In the genomic region with DNA sequence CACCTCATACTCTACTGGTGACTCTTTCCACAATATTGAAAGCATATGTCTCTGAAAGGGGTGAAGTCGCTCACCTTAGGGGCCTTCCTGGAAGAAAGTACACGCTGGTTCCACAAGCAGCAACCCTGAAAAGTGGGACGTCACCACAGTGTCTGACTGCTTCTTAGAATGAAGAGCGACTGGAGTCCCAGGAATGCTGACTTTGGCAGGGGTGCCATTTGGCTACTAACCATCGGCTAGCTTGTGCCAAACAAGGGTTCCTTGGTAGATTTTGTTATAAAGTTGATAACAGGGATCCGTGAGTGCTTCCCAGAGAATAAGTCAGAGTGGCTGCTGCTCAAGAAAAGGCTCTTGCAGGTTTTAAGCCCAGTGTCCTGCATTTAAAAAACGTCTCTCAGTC, we compare ENCODE assay signal across 9 mouse cellular contexts. TPM values are rescaled to one million over a fixed set of nuclear protein-coding genes. Genes with fewer than 3 reads are reported as not detected.
DNase-seq lines count a peak whose midpoint lies in the region; ATAC-seq and TF ChIP-seq lines count a peak whose summit lies in the region.
"Had no signal": no experiment of that assay in that cellular context is flagged by ENCODE, and none has a peak within 500 bp of the region (broad histone marks: within the 10 kb centered on the region; RNA-seq: fewer than 3 reads in every experiment).

No protein-coding gene starts in this region.

- peak overlapping the region; percentile 67; the same call in 1 of the 2 replicates for H3K4me2 ChIP-seq in lung, embryonic 14.5 days
- H3K4me2 ChIP-seq in embryonic facial prominence, embryonic 11.5 days (ENCODE audit: low read depth, low read length): peak overlapping the region; percentile 20; the same call in 1 of the 2 replicates
- peak overlapping the region; percentile 37 for H3K4me2 ChIP-seq in limb, embryonic 12.5 days

- no peak for ATAC-seq in lung, embryonic 14.5 days (ENCODE audit: insufficient read depth)
- no peak for ATAC-seq in embryonic facial prominence, embryonic 11.5 days (replicated peaks; ENCODE audit: insufficient number of reproducible peaks, low FRiP score, low TSS enrichment, low read depth)
- ATAC-seq in limb, embryonic 12.5 days (ENCODE audit: insufficient number of reproducible peaks, insufficient read depth, low FRiP score, low TSS enrichment, low read depth): no peak
- ATAC-seq in CD4-positive, CD25-positive, alpha-beta regulatory T cell, adult 4 months: no peak

- no peak overlapping the region for H3K4me3 ChIP-seq in lung, embryonic 14.5 days (ENCODE audit: low read depth, low read length)
- no peak overlapping the region for H3K4me3 ChIP-seq in embryonic facial prominence, embryonic 11.5 days (ENCODE audit: low read depth, low read length)
- H3K4me3 ChIP-seq in limb, embryonic 12.5 days (replicated peaks): no peak overlapping the region
- H3K4me3 ChIP-seq: hindbrain, embryonic 10.5 days had no signal

- no peak for DNase-seq in lung, embryonic 14.5 days
- DNase-seq in lung, postnatal 14 days: no peak
- DNase-seq in embryonic facial prominence, embryonic 11.5 days (ENCODE audit: low spot score): no peak
- peak; percentile 41 to 69 for DNase-seq in heart, adult 9 months (ENCODE audit: low spot score in 2 of 2)
- no peak for DNase-seq in left cerebral cortex, adult 9 months (ENCODE audit: low spot score in 2 of 2)
- DNase-seq: right cerebral cortex, postnatal 25 days had no signal

- peak overlapping the region; percentile 20; the same call in 1 of the 2 replicates for H3K27ac ChIP-seq in lung, embryonic 14.5 days (ENCODE audit: low read depth)
- 0 out of 2 replicates have a peak overlapping the region, but pooled peaks have one; percentile 38 for H3K27ac ChIP-seq in embryonic facial prominence, embryonic 11.5 days (replicated peaks; ENCODE audit: low read depth, low read length)
- H3K27ac ChIP-seq in limb, embryonic 12.5 days: peak overlapping the region; percentile 53; the same call in 1 of the 2 replicates
- H3K27ac ChIP-seq: hindbrain, embryonic 10.5 days had no signal

- no peak overlapping the region for H3K9ac ChIP-seq in lung, embryonic 14.5 days
- H3K9ac ChIP-seq in embryonic facial prominence, embryonic 11.5 days (replicated peaks; ENCODE audit: low read length): peak overlapping the region; percentile 25; the same call in 1 of the 2 replicates
- H3K9ac ChIP-seq in limb, embryonic 12.5 days (replicated peaks): no peak overlapping the region

- no peaks in the 10 kb centered on the region for H3K9me3 ChIP-seq in lung, embryonic 14.5 days (ENCODE audit: low read depth, low read length)
- H3K9me3 ChIP-seq in embryonic facial prominence, embryonic 11.5 days (replicated peaks; ENCODE audit: control insufficient read depth, low read length): no peaks in the 10 kb centered on the region
- no peaks in the 10 kb centered on the region for H3K9me3 ChIP-seq in limb, embryonic 12.5 days
- H3K9me3 ChIP-seq: hindbrain, embryonic 10.5 days had no signal

- peaks cover 17% of the 10 kb centered on the region for H3K4me1 ChIP-seq in lung, embryonic 14.5 days (ENCODE audit: insufficient read depth)
- peaks cover 7% of the 10 kb centered on the region; the same call in 1 of the 2 replicates for H3K4me1 ChIP-seq in embryonic facial prominence, embryonic 11.5 days (ENCODE audit: control insufficient read depth, insufficient read depth, low read length)
- H3K4me1 ChIP-seq in limb, embryonic 12.5 days (replicated peaks): peaks cover 75% of the 10 kb centered on the region

- H3K27me3 ChIP-seq in lung, embryonic 14.5 days (ENCODE audit: insufficient read depth, low read length): no peaks in the 10 kb centered on the region
- H3K27me3 ChIP-seq in embryonic facial prominence, embryonic 11.5 days (ENCODE audit: control insufficient read depth, insufficient read depth, low read length): no peaks in the 10 kb centered on the region
- peaks cover 48% of the 10 kb centered on the region for H3K27me3 ChIP-seq in limb, embryonic 12.5 days

- 56% methylated on average over 7 of the region's 7 CpGs for WGBS in lung, embryonic 14.5 days
- WGBS in embryonic facial prominence, embryonic 11.5 days: 57% methylated on average over 7 of the region's 7 CpGs
- 27% methylated on average over 7 of the region's 7 CpGs for WGBS in limb, embryonic 12.5 days

- TF ChIP-seq CTCF in lung, embryonic 14.5 days (IDR thresholded peaks at IDR 0.05; ENCODE audit: low read depth): no peak

- no peaks in the 10 kb centered on the region; the same call in 1 of the 2 replicates for H3K36me3 ChIP-seq in lung, embryonic 14.5 days (ENCODE audit: insufficient read depth)
- H3K36me3 ChIP-seq in embryonic facial prominence, embryonic 11.5 days (replicated peaks; ENCODE audit: control insufficient read depth, insufficient read depth, low read depth, low read length): no peaks in the 10 kb centered on the region
- H3K36me3 ChIP-seq in limb, embryonic 12.5 days: no peaks in the 10 kb centered on the region
- H3K36me3 ChIP-seq: hindbrain, embryonic 10.5 days had no signal

RNA-seq across cellular contexts. Expression of gene Igf1, which starts 4.8 kb away (rescaled TPM):
- 77.2 and 80.4 TPM in 2 replicates for polyA plus RNA-seq in lung, embryonic 14.5 days (2014; fragmentation: Nextera tagmentation; extraction: Ambion mirVana)
- polyA plus RNA-seq in embryonic facial prominence, embryonic 11.5 days (2014; fragmentation: Nextera tagmentation; extraction: Ambion mirVana): 66.3 and 67.8 TPM in 2 replicates
- polyA plus RNA-seq in limb, embryonic 12.5 days (2016; fragmentation: Nextera tagmentation; extraction: Ambion mirVana): 23.8 and 28.7 TPM in 2 replicates
- polyA plus RNA-seq in CD4-positive, CD25-positive, alpha-beta regulatory T cell, adult 4 months (2017; shearing (Covaris generic)): under 1 TPM; 0.43 to 0.58 TPM

Comparison
In these comparisons a context has a peak if more than half of its experiments do, and no peak if none do; other contexts are left out.
1. DNase-seq: peak in heart, adult 9 months (2 of 2); none in lung, embryonic 14.5 days (single experiment), lung, postnatal 14 days (single experiment), embryonic facial prominence, embryonic 11.5 days (single experiment) and left cerebral cortex, adult 9 months (0 of 2).
2. RNA of gene Igf1, which starts 4.8 kb away (polyA plus RNA-seq): 77.2 to 80.4 TPM in lung, embryonic 14.5 days, 66.3 to 67.8 TPM in embryonic facial prominence, embryonic 11.5 days and 23.8 to 28.7 TPM in limb, embryonic 12.5 days; 0.43 to 0.58 TPM in CD4-positive, CD25-positive, alpha-beta regulatory T cell, adult 4 months; every median in the first group is over 10 times any median in the second.
3. Peak in every context shown above with its lines, with median percentiles within 50 percentile points of each other: H3K27ac ChIP-seq and H3K4me2 ChIP-seq.